Mouse (Mus musculus) G1E (cell line): Measurements from ENCODE around the gene Ank. TPM values are rescaled to one million over a fixed set of nuclear protein-coding genes. Genes with fewer than 3 reads are reported as not detected.

Experiments
- ATAC-seq: 2 replicates; pipeline ENCODE4 v1.8.0; 2016; ENCODE audit warnings: mild to moderate bottlenecking; ENCODE audit not compliant: insufficient number of reproducible peaks, poor library complexity, low FRiP score, severe bottlenecking; ENCODE audit errors: extremely low read depth
- DNase-seq: peaks from one replicate; pipeline ENCODE4 v3.0.0; 2012; ENCODE audit warnings: low spot score
- H3K27me3 ChIP-seq: 2 replicates; pipeline ENCODE4 v1.6.1; 2012; ENCODE audit warnings: mild to moderate bottlenecking, low read length, inconsistent platforms; ENCODE audit not compliant: insufficient read depth
- H3K36me3 ChIP-seq: replicated peaks from 2 replicates; pipeline ENCODE3; 2012; ENCODE audit warnings: mild to moderate bottlenecking, inconsistent platforms
- H3K4me1 ChIP-seq: 2 replicates; pipeline ENCODE4 v1.6.1; 2012; ENCODE audit warnings: low read depth, low read length, inconsistent platforms, mixed read lengths; ENCODE audit not compliant: insufficient read depth
- H3K4me3 ChIP-seq: 2 replicates; pipeline ENCODE4 v1.5.1; 2012; ENCODE audit warnings: low read depth, mild to moderate bottlenecking, inconsistent platforms, low read length, moderate library complexity, mixed read lengths
- H3K9me3 ChIP-seq: replicated peaks from 2 replicates; pipeline ENCODE4 v1.6.1; 2012; ENCODE audit warnings: inconsistent platforms
- CTCF ChIP-seq: IDR thresholded peaks from 2 replicates; pipeline ENCODE4 v1.5.1; 2012; ENCODE audit warnings: low read depth, low read length, inconsistent platforms, mixed read lengths
- GATA1 ChIP-seq: IDR thresholded peaks from 2 replicates; pipeline ENCODE4 v1.6.1; 2012; ENCODE audit warnings: borderline replicate concordance, low read length, inconsistent platforms, mixed read lengths
- GATA2 ChIP-seq: IDR thresholded peaks from 2 replicates; pipeline ENCODE4 v1.6.1; 2012; ENCODE audit warnings: low read depth, low read length, inconsistent platforms, borderline replicate concordance
- POLR2AphosphoS5 ChIP-seq: IDR thresholded peaks from 2 replicates; pipeline ENCODE4 v1.6.1; 2012; ENCODE audit warnings: low read depth, low read length, inconsistent platforms; ENCODE audit not compliant: insufficient replicate concordance
- TAL1 ChIP-seq: conservative IDR thresholded peaks from 2 replicates; pipeline ENCODE4 v1.6.1; 2012; ENCODE audit warnings: low read depth, low read length, inconsistent platforms, mixed read lengths
- polyA plus RNA-seq: library from polyadenylated mRNA; stranded (reverse); fragments of >175 nt; gene quantifications from 2 replicates; pipeline ENCODE4 v1.2.3, GENCODE M21; 2012
- total RNA-seq, 2 experiments: library from RNA; stranded (forward) in 1 of 2; stranded (reverse) in 1 of 2; fragments of 200-1000 nt in 1 of 2; fragments of >200 nt in 1 of 2; fragmentation: Nextera tagmentation in 1 of 2; gene quantifications; 2 replicates each; pipeline ENCODE4 v1.2.3; 2014 to 2017

Gene Ank
- total and polyA plus RNA-seq, 3 experiments: 37.0 to 145 (median 39.2) TPM

GRCm38 (mm10) chr15:27594973-27595372, 128.5 kb downstream of the Ank start:
- H3K27me3 ChIP-seq: no peaks in the 10 kb centered on the region
- no peak overlapping the region for H3K4me3 ChIP-seq
- ATAC-seq (no peak), DNase-seq (no peak)
- no peaks in the 10 kb centered on the region for H3K9me3 ChIP-seq
- peaks cover 13% of the 10 kb centered on the region for H3K4me1 ChIP-seq
- H3K36me3 ChIP-seq: peaks cover 97% of the 10 kb centered on the region
- no peak for TF ChIP-seq TAL1
- TF ChIP-seq GATA2: no peak
- TF ChIP-seq POLR2AphosphoS5: no peak
- TF ChIP-seq CTCF: no peak
- no peak for TF ChIP-seq GATA1

DNA sequence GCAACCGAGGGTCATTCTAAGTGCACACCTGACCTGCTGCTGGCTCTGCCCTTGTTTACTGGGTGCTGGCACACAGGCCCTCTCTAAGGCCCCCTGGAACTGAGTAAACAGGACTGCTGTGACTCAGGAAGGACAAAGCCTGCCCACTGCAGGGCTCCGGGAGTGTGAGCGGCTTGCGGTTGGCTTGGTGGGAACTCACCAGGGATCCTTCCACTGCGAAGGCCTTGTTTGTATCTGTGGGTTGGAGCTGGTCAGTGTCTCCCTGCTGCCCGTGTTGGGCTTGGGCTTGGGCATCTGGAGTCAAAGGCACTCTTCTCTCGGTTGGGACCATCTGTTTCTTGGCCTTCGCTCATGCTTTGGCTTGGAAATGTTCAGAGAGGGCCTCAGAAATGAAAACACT, 129.1 kb downstream of the Ank start:
- Histone ChIP-seq H3K4me1 (peaks cover 10% of the 10 kb centered on the region), H3K36me3 (peaks cover 97% of the 10 kb centered on the region)

DNA sequence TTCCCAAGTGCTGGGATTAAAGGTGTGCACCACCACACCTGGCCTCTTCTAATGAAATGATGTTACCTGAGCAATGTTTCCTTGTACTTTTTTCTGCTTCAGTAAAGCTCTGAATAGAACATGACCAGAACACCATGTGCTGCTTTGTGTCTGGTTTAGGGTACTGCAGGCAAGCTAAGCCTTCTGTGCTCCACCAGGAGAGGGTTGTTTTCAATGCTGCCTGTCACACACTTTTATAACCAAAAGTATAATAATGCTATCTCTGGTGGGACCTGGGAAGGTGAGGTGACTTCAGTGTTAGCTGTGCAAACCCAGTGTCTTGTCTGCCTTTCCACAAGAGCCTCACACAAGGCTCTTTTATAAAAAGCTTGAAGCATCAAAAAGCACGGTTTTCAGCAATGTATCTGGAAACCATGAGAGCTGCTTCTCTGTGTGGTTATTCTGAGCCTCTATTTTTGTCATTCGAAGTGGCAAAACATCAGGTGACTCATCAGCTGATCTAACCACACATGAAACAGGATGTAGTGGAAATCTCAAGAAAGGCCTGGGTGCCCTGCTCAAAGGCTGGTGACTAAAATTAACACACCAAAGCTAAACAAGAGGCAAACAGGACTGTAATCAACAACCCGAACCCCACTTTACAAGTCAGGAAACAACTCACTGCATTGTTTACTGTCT, 130.1 kb downstream of the Ank start:
- no peak overlapping the region for H3K4me3 ChIP-seq
- TF ChIP-seq GATA1: no peak
- H3K36me3 ChIP-seq: peaks cover 96% of the 10 kb centered on the region
- H3K4me1 ChIP-seq: peaks cover 7% of the 10 kb centered on the region
- no peaks in the 10 kb centered on the region for H3K9me3 ChIP-seq
- no peaks in the 10 kb centered on the region for H3K27me3 ChIP-seq
- ATAC-seq: peak; percentile 58
- no peak for DNase-seq

More for the DNA sequence above, 129.1 kb downstream of the Ank start:
- ATAC-seq: no peak
- no peak for TF ChIP-seq POLR2AphosphoS5
- no peaks in the 10 kb centered on the region for H3K9me3 ChIP-seq
- no peak for DNase-seq
- no peaks in the 10 kb centered on the region for H3K27me3 ChIP-seq
- no peak overlapping the region for H3K4me3 ChIP-seq

DNA sequence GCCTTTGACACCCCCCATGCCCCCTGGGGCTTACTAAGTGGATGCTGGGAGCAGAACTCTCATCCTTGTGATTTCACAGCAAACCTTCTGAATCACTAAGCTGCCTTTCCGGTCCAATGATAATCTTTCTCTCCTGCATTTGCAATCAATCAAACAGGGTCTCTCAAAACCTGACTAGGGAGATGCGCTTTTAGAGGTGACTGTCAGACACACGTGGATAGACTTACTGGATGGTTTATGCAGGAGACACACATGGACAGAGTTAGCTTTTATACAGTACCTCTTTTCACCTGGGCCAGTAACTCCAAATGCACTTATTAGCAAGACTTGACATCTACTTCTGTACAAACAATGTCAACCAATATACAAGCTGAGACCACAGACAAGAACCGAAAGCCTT, 131.0 kb downstream of the Ank start:
- H3K4me3 ChIP-seq: no peak overlapping the region
- peaks cover 96% of the 10 kb centered on the region for H3K36me3 ChIP-seq
- peaks cover 7% of the 10 kb centered on the region for H3K4me1 ChIP-seq
- DNase-seq (no peak), ATAC-seq (no peak)
- H3K9me3 ChIP-seq: no peaks in the 10 kb centered on the region
- TF ChIP-seq GATA1 (no peak), GATA2 (no peak), TAL1 (no peak), POLR2AphosphoS5 (no peak), CTCF (no peak)
- no peaks in the 10 kb centered on the region for H3K27me3 ChIP-seq

GRCm38 (mm10) chr15:27598786-27599385, 132.4 kb downstream of the Ank start:
- Histone ChIP-seq H3K27me3 (no peaks in the 10 kb centered on the region), H3K36me3 (peaks cover 95% of the 10 kb centered on the region), H3K4me1 (peaks cover 7% of the 10 kb centered on the region), H3K9me3 (no peaks in the 10 kb centered on the region), H3K4me3 (no peak overlapping the region)
- TF ChIP-seq CTCF (no peak), TAL1 (no peak), GATA1 (no peak), GATA2 (no peak), POLR2AphosphoS5 (no peak)
- no peak for ATAC-seq
- DNase-seq: no peak

DNA sequence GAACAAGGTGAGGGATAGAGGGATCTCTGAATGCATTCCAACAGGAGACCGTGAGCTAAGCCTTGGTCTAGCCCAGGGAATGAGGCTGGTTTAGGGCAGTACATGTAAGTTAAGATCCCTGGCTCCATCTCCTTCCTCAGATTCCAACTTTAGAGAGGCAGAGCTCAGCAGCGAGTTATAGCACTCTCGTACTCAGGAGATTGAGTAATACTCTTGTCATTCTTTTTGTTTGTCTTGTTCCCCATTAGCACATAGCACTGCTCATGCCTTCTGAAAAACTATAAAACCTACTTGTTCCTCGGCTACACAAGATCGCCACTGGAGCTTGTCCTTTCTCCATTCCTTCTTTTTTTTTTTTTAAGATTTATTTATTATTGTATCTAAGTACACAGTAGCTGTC, 134.0 kb downstream of the Ank start:
- peaks cover 96% of the 10 kb centered on the region for H3K36me3 ChIP-seq
- ATAC-seq: no peak
- H3K27me3 ChIP-seq: no peaks in the 10 kb centered on the region
- H3K4me3 ChIP-seq: no peak overlapping the region
- DNase-seq: no peak
- H3K4me1 ChIP-seq: peaks cover 5% of the 10 kb centered on the region
- TF ChIP-seq TAL1 (no peak), GATA2 (no peak), POLR2AphosphoS5 (no peak), GATA1 (no peak), CTCF (no peak)
- H3K9me3 ChIP-seq: no peaks in the 10 kb centered on the region

GRCm38 (mm10) chr15:27604558-27604957, 138.1 kb downstream of the Ank start:
- peaks cover 94% of the 10 kb centered on the region for H3K36me3 ChIP-seq
- DNase-seq (no peak), ATAC-seq (no peak)
- H3K4me3 ChIP-seq: no peak overlapping the region
- H3K9me3 ChIP-seq: no peaks in the 10 kb centered on the region
- TF ChIP-seq POLR2AphosphoS5: no peak
- no peak for TF ChIP-seq GATA1
- no peak for TF ChIP-seq TAL1
- TF ChIP-seq CTCF: no peak
- TF ChIP-seq GATA2: no peak
- peaks cover 6% of the 10 kb centered on the region for H3K4me1 ChIP-seq
- no peaks in the 10 kb centered on the region for H3K27me3 ChIP-seq
